ENCODE assay signal across 8 mouse cellular contexts in the genomic region with DNA sequence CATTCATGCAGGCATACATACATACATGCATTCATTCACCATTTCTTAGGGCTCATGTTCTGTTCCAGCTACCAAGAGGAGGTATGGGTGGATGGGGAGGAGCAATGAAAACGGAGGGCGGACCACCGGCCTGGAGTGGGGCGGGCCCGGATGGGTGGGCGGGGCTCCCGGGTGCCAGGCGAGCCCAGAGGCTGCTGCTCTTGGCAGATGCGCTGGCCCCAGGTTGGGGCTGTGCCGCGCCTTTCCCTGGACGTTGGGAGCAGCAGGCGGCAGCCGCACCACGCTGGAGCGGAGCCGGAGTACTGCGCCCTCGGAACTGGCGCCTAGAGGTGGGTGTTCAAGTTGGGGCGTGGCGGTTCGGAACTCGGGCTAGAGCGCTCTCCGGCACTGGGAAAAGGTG.
DNase-seq lines count a peak whose midpoint lies in the region; ATAC-seq lines count a peak whose summit lies in the region.

No protein-coding gene starts in this region.

- H3K27ac ChIP-seq in embryonic facial prominence, embryonic 13.5 days, result no peak overlapping the region
- H3K27ac ChIP-seq in heart, embryonic 13.5 days (replicated peaks), result no peak overlapping the region
- no peak overlapping the region for H3K27ac ChIP-seq in kidney, embryonic 15.5 days
- H3K27ac ChIP-seq in lung, embryonic 16.5 days (ENCODE audit: low read length), result no peak overlapping the region

- H3K9ac ChIP-seq in embryonic facial prominence, embryonic 13.5 days, result peak overlapping the region; percentile 66
- peak overlapping the region; percentile 79 for H3K9ac ChIP-seq in heart, embryonic 13.5 days
- peak overlapping the region; percentile 24 for H3K9ac ChIP-seq in kidney, embryonic 15.5 days
- peak overlapping the region; percentile 69 for H3K9ac ChIP-seq in lung, embryonic 16.5 days (ENCODE audit: low read length)

- no peaks in the 10 kb centered on the region for H3K36me3 ChIP-seq in embryonic facial prominence, embryonic 13.5 days
- H3K36me3 ChIP-seq in heart, embryonic 13.5 days, result no peaks in the 10 kb centered on the region
- H3K36me3 ChIP-seq in kidney, embryonic 15.5 days, result no peaks in the 10 kb centered on the region
- no peaks in the 10 kb centered on the region for H3K36me3 ChIP-seq in lung, embryonic 16.5 days (ENCODE audit: control insufficient read depth, insufficient read depth, low read length)

- peak overlapping the region; percentile 81 for H3K4me2 ChIP-seq in embryonic facial prominence, embryonic 13.5 days
- H3K4me2 ChIP-seq in heart, embryonic 13.5 days, result peak overlapping the region; percentile 79
- peak overlapping the region; percentile 86 for H3K4me2 ChIP-seq in kidney, embryonic 15.5 days
- H3K4me2 ChIP-seq in lung, embryonic 16.5 days (ENCODE audit: low read depth, low read length), result peak overlapping the region; percentile 87

- peaks cover 17% of the 10 kb centered on the region for H3K27me3 ChIP-seq in embryonic facial prominence, embryonic 13.5 days
- H3K27me3 ChIP-seq in heart, embryonic 13.5 days (replicated peaks), result no peaks in the 10 kb centered on the region
- peaks cover 16% of the 10 kb centered on the region for H3K27me3 ChIP-seq in kidney, embryonic 15.5 days
- no peaks in the 10 kb centered on the region for H3K27me3 ChIP-seq in lung, embryonic 16.5 days (ENCODE audit: control insufficient read depth, insufficient read depth, low read depth, low read length)

- H3K4me1 ChIP-seq in embryonic facial prominence, embryonic 13.5 days, result peaks cover 32% of the 10 kb centered on the region
- peaks cover 49% of the 10 kb centered on the region for H3K4me1 ChIP-seq in heart, embryonic 13.5 days
- H3K4me1 ChIP-seq in kidney, embryonic 15.5 days, result peaks cover 30% of the 10 kb centered on the region
- H3K4me1 ChIP-seq in lung, embryonic 16.5 days (replicated peaks; ENCODE audit: control insufficient read depth, insufficient read depth, low read length), result peaks cover 33% of the 10 kb centered on the region

- DNase-seq in B cell, adult 2 months, result peak; percentile 81
- peak; percentile 77 for DNase-seq in WW6 (ENCODE audit: low read depth, low spot score)
- DNase-seq in thymus, postnatal 14 days, result peak; percentile 89

- ATAC-seq in embryonic facial prominence, embryonic 13.5 days (ENCODE audit: insufficient number of reproducible peaks, insufficient read depth, low FRiP score, low TSS enrichment, low read depth), result peak; percentile 69; the same call in 1 of the 2 replicates
- peak; percentile 66; the same call in 1 of the 2 replicates for ATAC-seq in heart, embryonic 13.5 days (ENCODE audit: extremely low read depth, insufficient number of reproducible peaks, low FRiP score, low TSS enrichment)
- ATAC-seq in kidney, embryonic 15.5 days (replicated peaks; ENCODE audit: low FRiP score), result peak; percentile 94
- ATAC-seq in lung, embryonic 16.5 days (ENCODE audit: low read depth), result peak; percentile 93
- peak; percentile 78 for ATAC-seq in neutrophil, adult 5-6 weeks (ENCODE audit: extremely low read depth, insufficient number of reproducible peaks, low FRiP score, poor library complexity, severe bottlenecking)

- WGBS in embryonic facial prominence, embryonic 13.5 days, result under 1% methylated on average over 26 of the region's 26 CpGs
- WGBS in heart, embryonic 13.5 days, result under 1% methylated on average over 26 of the region's 26 CpGs
- under 1% methylated on average over 26 of the region's 26 CpGs for WGBS in kidney, embryonic 15.5 days
- WGBS in lung, embryonic 16.5 days, result under 1% methylated on average over 26 of the region's 26 CpGs

- peak overlapping the region; percentile 48 for H3K4me3 ChIP-seq in embryonic facial prominence, embryonic 13.5 days
- peak overlapping the region; percentile 55 for H3K4me3 ChIP-seq in heart, embryonic 13.5 days
- H3K4me3 ChIP-seq in kidney, embryonic 15.5 days (replicated peaks), result peak overlapping the region; percentile 53
- peak overlapping the region; percentile 58 for H3K4me3 ChIP-seq in lung, embryonic 16.5 days (ENCODE audit: low read length)

- H3K9me3 ChIP-seq in embryonic facial prominence, embryonic 13.5 days, result no peaks in the 10 kb centered on the region
- H3K9me3 ChIP-seq in heart, embryonic 13.5 days, result no peaks in the 10 kb centered on the region
- no peaks in the 10 kb centered on the region for H3K9me3 ChIP-seq in kidney, embryonic 15.5 days (replicated peaks)
- no peaks in the 10 kb centered on the region for H3K9me3 ChIP-seq in lung, embryonic 16.5 days (ENCODE audit: control insufficient read depth, low read length)

Comparison
In these comparisons a context has a peak if more than half of its experiments do, and no peak if none do; other contexts are left out.
1. H3K9ac ChIP-seq: peak in every context shown above with its lines; median percentile 79 in heart, embryonic 13.5 days; 69 in lung, embryonic 16.5 days; 66 in embryonic facial prominence, embryonic 13.5 days; 24 in kidney, embryonic 15.5 days.